Mouse (Mus musculus) G1E (cell line): ENCODE data around the gene Camkmt. TPM values are rescaled to one million over a fixed set of nuclear protein-coding genes. Genes with fewer than 3 reads are reported as not detected.

ENCODE experiments used
- ATAC-seq: 2 replicates; pipeline ENCODE4 v1.8.0; 2016; ENCODE audit warnings: mild to moderate bottlenecking; ENCODE audit not compliant: insufficient number of reproducible peaks, poor library complexity, low FRiP score, severe bottlenecking; ENCODE audit errors: extremely low read depth
- DNase-seq: peaks from one replicate; pipeline ENCODE4 v3.0.0; 2012; ENCODE audit warnings: low spot score
- H3K27me3 ChIP-seq: 2 replicates; pipeline ENCODE4 v1.6.1; 2012; ENCODE audit warnings: mild to moderate bottlenecking, low read length, inconsistent platforms; ENCODE audit not compliant: insufficient read depth
- H3K36me3 ChIP-seq: replicated peaks from 2 replicates; pipeline ENCODE3; 2012; ENCODE audit warnings: mild to moderate bottlenecking, inconsistent platforms
- H3K4me1 ChIP-seq: 2 replicates; pipeline ENCODE4 v1.6.1; 2012; ENCODE audit warnings: low read depth, low read length, inconsistent platforms, mixed read lengths; ENCODE audit not compliant: insufficient read depth
- H3K4me3 ChIP-seq: 2 replicates; pipeline ENCODE4 v1.5.1; 2012; ENCODE audit warnings: low read depth, mild to moderate bottlenecking, inconsistent platforms, low read length, moderate library complexity, mixed read lengths
- H3K9me3 ChIP-seq: replicated peaks from 2 replicates; pipeline ENCODE4 v1.6.1; 2012; ENCODE audit warnings: inconsistent platforms
- CTCF ChIP-seq: IDR thresholded peaks from 2 replicates; pipeline ENCODE4 v1.5.1; 2012; ENCODE audit warnings: low read depth, low read length, inconsistent platforms, mixed read lengths
- GATA1 ChIP-seq: IDR thresholded peaks from 2 replicates; pipeline ENCODE4 v1.6.1; 2012; ENCODE audit warnings: borderline replicate concordance, low read length, inconsistent platforms, mixed read lengths
- GATA2 ChIP-seq: IDR thresholded peaks from 2 replicates; pipeline ENCODE4 v1.6.1; 2012; ENCODE audit warnings: low read depth, low read length, inconsistent platforms, borderline replicate concordance
- POLR2AphosphoS5 ChIP-seq: IDR thresholded peaks from 2 replicates; pipeline ENCODE4 v1.6.1; 2012; ENCODE audit warnings: low read depth, low read length, inconsistent platforms; ENCODE audit not compliant: insufficient replicate concordance
- TAL1 ChIP-seq: conservative IDR thresholded peaks from 2 replicates; pipeline ENCODE4 v1.6.1; 2012; ENCODE audit warnings: low read depth, low read length, inconsistent platforms, mixed read lengths
- polyA plus RNA-seq: library from polyadenylated mRNA; stranded (reverse); fragments of >175 nt; gene quantifications from 2 replicates; pipeline ENCODE4 v1.2.3, GENCODE M21; 2012
- total RNA-seq, 2 experiments: library from RNA; stranded (forward) in 1 of 2; stranded (reverse) in 1 of 2; fragments of 200-1000 nt in 1 of 2; fragments of >200 nt in 1 of 2; fragmentation: Nextera tagmentation in 1 of 2; gene quantifications; 2 replicates each; pipeline ENCODE4 v1.2.3; 2014 to 2017

Camkmt gene
- total and polyA plus RNA-seq, 3 experiments = 1.6 to 8.0 (median 1.7) TPM

DNA sequence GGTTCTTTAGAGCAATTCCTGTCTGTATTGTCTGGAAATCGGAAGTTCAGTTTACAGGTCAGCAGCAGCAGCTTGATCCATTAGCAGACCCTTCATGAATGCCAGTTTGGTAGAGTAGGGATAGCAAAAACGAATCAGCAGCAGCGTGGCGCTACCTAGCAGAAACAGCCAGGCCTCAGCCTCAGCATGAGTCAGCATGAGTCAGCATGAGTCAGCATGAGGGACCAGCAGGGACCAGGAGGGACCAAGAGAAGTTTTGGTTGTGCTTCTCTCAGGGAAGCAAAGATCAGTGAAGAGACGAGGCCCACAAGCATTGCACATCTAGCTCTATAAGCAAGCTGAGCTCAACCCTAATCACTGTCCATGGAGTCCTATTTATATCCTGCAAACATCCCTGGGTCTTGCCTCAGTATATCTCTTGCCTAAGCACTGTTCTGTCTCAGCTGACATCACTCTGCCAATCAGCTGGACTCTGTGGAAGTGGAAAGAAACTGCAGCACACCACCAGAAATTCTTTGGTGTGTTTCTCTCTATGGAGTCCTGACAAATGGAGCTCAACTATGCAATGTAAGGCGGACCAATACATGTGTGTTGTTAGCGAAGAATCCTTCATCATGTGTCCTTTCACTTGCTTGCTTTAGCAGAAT is 8.4 kb downstream of the Camkmt start:
- Histone ChIP-seq H3K4me1 (peaks cover 10% of the 10 kb centered on the region), H3K36me3 (peaks cover 35% of the 10 kb centered on the region), H3K27me3 (no peaks in the 10 kb centered on the region), H3K4me3 (no peak overlapping the region), H3K9me3 (peaks cover 9% of the 10 kb centered on the region)
- TF ChIP-seq POLR2AphosphoS5 (no peak), GATA2 (no peak), CTCF (no peak), TAL1 (no peak), GATA1 (no peak)
- ATAC-seq (no peak), DNase-seq (no peak)

DNA sequence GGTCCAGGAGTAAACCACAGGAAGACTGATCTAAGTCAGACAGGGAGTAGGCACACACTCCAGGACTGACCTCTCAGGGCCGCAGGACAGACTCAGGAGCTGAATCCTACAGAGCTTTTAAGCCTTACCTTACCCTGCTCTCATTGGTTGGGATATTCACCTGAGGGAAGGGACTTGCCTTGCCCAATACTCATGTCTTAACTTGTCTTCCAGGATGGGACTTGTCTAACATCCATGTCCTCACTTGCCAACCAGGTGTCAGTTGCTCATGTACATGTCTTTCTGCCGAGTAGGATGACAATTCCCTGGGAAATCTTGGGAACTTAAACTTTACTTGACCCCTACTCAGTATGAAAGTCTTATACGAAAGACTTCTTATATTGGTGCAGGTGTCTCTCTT is 9.9 kb downstream of the Camkmt start:
- H3K4me1 ChIP-seq = peaks cover 14% of the 10 kb centered on the region
- no peak overlapping the region for H3K4me3 ChIP-seq
- ATAC-seq (no peak), DNase-seq (no peak)
- TF ChIP-seq GATA1 (no peak), TAL1 (no peak), POLR2AphosphoS5 (no peak), CTCF (no peak), GATA2 (no peak)
- H3K9me3 ChIP-seq = peaks cover 9% of the 10 kb centered on the region
- H3K36me3 ChIP-seq = peaks cover 35% of the 10 kb centered on the region
- H3K27me3 ChIP-seq = no peaks in the 10 kb centered on the region

DNA sequence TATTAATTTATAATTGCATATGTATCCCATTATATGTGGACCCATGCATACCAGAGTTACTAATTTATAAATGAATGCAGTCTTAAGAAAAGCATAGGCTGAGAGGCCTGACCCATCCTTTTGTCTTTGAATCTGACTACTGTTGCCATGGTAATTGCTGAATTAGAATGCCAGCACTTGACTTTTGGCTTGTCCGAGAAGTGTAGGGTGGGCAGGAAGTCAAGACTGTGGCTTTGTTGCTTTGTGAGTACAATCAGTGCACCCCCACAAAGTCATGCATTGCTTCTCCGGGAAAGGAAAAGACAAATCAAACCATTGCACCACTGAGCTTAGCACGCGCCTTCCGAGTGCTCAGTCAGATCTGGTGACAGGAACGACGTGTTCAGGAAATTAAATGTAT is 11.4 kb downstream of the Camkmt start:
- H3K4me3 ChIP-seq = no peak overlapping the region
- TF ChIP-seq GATA1 (no peak), TAL1 (no peak), GATA2 (no peak), CTCF (no peak), POLR2AphosphoS5 (no peak)
- no peaks in the 10 kb centered on the region for H3K27me3 ChIP-seq
- peaks cover 33% of the 10 kb centered on the region for H3K36me3 ChIP-seq
- H3K4me1 ChIP-seq = peaks cover 14% of the 10 kb centered on the region
- H3K9me3 ChIP-seq = peaks cover 9% of the 10 kb centered on the region
- DNase-seq = no peak
- no peak for ATAC-seq

DNA sequence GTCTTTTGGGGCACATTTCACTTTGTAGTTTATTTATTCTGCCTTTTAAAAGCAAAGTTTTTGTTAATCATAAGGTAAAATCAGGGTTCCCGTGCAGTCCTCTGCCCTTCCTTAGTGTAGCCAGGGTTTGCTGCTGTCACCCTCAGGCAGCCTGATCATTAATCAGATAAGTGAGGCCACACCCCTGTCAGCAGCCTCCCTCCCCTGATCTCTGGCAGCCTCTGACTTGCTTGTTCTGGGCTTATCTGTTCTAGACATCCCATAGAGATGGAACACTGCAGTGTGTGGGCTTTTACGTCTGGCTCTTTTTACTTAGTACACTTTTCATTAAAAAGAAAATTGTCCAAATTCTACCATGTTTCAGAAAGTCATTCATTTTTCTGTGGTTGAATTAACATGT is 13.0 kb downstream of the Camkmt start:
- Histone ChIP-seq H3K36me3 (peaks cover 23% of the 10 kb centered on the region), H3K4me1 (peaks cover 14% of the 10 kb centered on the region), H3K4me3 (no peak overlapping the region), H3K27me3 (no peaks in the 10 kb centered on the region), H3K9me3 (peaks cover 9% of the 10 kb centered on the region)
- DNase-seq (peak; percentile 5), ATAC-seq (peak; percentile 94)
- TF ChIP-seq CTCF (no peak), GATA2 (no peak)

DNA sequence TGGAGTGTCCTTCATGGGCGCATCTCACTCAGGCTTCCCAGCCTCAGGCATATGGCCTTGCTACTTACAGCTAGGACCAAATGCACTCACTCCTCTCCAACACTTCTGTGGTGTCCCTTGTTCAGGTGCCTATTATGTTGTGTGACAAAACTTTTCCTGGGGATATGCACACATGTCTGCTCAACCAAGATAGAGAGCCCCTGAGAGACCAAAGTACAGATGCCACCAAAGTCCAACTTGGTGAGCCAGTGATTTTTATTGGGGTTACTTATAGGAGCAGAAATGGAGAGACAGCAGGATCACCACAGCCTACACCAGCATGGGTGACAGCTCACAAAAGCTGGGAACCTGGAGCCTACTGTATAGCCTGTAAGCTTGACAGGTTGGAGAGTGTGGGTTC is 20.3 kb downstream of the Camkmt start:
- H3K4me1 ChIP-seq = no peaks in the 10 kb centered on the region
- H3K27me3 ChIP-seq = no peaks in the 10 kb centered on the region
- no peaks in the 10 kb centered on the region for H3K9me3 ChIP-seq
- TF ChIP-seq GATA1 (no peak), TAL1 (no peak), GATA2 (no peak), POLR2AphosphoS5 (no peak), CTCF (no peak)
- DNase-seq (no peak), ATAC-seq (no peak)
- H3K4me3 ChIP-seq = no peak overlapping the region
- H3K36me3 ChIP-seq = peaks cover 8% of the 10 kb centered on the region

DNA sequence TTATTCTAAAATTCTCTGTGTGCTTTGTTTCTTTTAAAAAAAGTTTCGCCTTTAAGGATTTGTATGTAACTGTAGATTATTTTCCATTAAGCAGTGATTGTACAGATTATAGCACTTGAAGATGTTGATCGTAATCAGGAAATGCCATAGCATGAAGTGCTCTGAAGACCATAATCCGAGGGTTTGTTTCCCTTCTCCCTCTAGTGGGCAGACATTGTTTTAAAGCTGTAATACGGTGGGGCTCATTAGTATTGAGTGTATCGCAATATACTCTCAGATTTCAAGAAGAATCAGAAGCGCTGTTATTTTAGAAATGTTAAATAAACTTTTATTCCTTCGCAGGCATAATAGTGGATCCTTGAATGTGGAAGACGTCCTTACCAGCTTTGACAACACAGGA is 23.1 kb downstream of the Camkmt start:
- no peak overlapping the region for H3K4me3 ChIP-seq
- ATAC-seq (no peak), DNase-seq (no peak)
- no peaks in the 10 kb centered on the region for H3K27me3 ChIP-seq
- TF ChIP-seq GATA2 (no peak), GATA1 (no peak), POLR2AphosphoS5 (no peak), CTCF (no peak), TAL1 (no peak)
- H3K4me1 ChIP-seq = no peaks in the 10 kb centered on the region
- H3K36me3 ChIP-seq = peaks cover 10% of the 10 kb centered on the region
- no peaks in the 10 kb centered on the region for H3K9me3 ChIP-seq

DNA sequence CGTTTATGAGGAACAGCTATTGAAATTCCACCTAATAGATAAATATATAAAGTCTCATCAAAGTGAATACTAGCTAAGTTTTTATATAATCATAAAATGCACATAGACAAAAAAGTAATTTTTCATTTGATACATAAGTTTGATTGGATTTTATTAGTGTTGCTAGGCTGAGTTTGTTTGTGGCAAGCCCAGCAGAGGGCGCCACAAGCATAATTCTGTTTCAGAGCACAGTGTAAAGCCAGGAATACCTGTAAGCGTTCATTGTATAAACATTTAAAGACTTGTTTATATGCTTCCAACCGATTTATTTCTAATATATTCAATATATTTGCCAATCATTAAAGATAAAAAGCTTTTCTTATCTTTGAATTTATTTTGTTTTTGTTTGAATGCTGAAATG is 26.3 kb downstream of the Camkmt start:
- TF ChIP-seq GATA2 (no peak), CTCF (peak; percentile 32), GATA1 (no peak), TAL1 (no peak)
- Histone ChIP-seq H3K9me3 (no peaks in the 10 kb centered on the region), H3K4me1 (no peaks in the 10 kb centered on the region), H3K4me3 (no peak overlapping the region), H3K36me3 (peaks cover 4% of the 10 kb centered on the region), H3K27me3 (no peaks in the 10 kb centered on the region)
- peak; percentile 4 for DNase-seq
- no peak for ATAC-seq
